Comparison of ENCODE assay signal across 23 mouse cellular contexts in genomic region chr4:48617201-48617600, GRCm38 (mm10). TPM values are rescaled to one million over a fixed set of nuclear protein-coding genes. Genes with fewer than 3 reads are reported as not detected.
"Had no signal": no experiment of that assay in that cellular context is flagged by ENCODE, and none has a peak within 500 bp of the region (broad histone marks: within the 10 kb centered on the region; RNA-seq: fewer than 3 reads in every experiment).

No protein-coding gene starts in this region.

- H3K4me2 ChIP-seq: lung, embryonic 14.5 days; midbrain, embryonic 11.5 days; midbrain, embryonic 13.5 days; neural tube, embryonic 13.5 days; neural tube, embryonic 15.5 days had no signal

- H3K27ac ChIP-seq: liver, embryonic 14.5 days; macrophage; midbrain, embryonic 13.5 days; neural tube, embryonic 13.5 days; neural tube, embryonic 15.5 days had no signal

- H3K27me3 ChIP-seq: megakaryocyte, embryonic 14.5 days; midbrain, embryonic 13.5 days; neural tube, embryonic 13.5 days; neural tube, embryonic 15.5 days had no signal

- H3K4me1 ChIP-seq: megakaryocyte, embryonic 14.5 days; midbrain, embryonic 13.5 days; neural tube, embryonic 13.5 days; neural tube, embryonic 15.5 days had no signal

- H3K4me3 ChIP-seq: megakaryocyte, embryonic 14.5 days; midbrain, embryonic 13.5 days; myocyte; neural tube, embryonic 13.5 days; neural tube, embryonic 15.5 days had no signal

- DNase-seq: lung, adult 18-20 months; lung, embryonic 14.5 days; lung, postnatal 10 days; lung, postnatal 36 days; retina, postnatal 1 day; right cerebral cortex, adult 18-20 months; right cerebral cortex, postnatal 25 days; right cerebral cortex, postnatal 4 days; spleen, adult 18-20 months; thymus, adult 2 months; thymus, postnatal 25 days; thymus, postnatal 4 days had no signal

- ATAC-seq: midbrain, embryonic 13.5 days; midbrain, embryonic 16.5 days had no signal

- H3K9ac ChIP-seq: liver, embryonic 14.5 days; lung, embryonic 14.5 days; midbrain, embryonic 13.5 days; neural tube, embryonic 13.5 days; neural tube, embryonic 15.5 days had no signal

- H3K9me3 ChIP-seq: midbrain, embryonic 13.5 days; neural tube, embryonic 13.5 days; neural tube, embryonic 15.5 days had no signal

RNA-seq across cellular contexts. Expression of gene Tmeff1, which starts 32.2 kb away (rescaled TPM):
- polyA plus RNA-seq: macrophage had no signal

RNA-seq across cellular contexts. Expression of gene Cavin4, which starts 46.1 kb away (rescaled TPM):
- total RNA-seq: megakaryocyte progenitor cell, adult 5-6 weeks had no signal
- polyA plus RNA-seq: macrophage; small intestine, adult 2 months had no signal
